Mouse (Mus musculus) kidney, postnatal 0 days (tissue): ENCODE measurements around the gene Fzr1. TPM values are rescaled to one million over a fixed set of nuclear protein-coding genes. Genes with fewer than 3 reads are reported as not detected.

Experiments
- ATAC-seq: fragments of 200-750 bp; cut with Nextera tagmentation; replicated peaks from 2 replicates; pipeline ENCODE4 v1.8.0; 2017; ENCODE audit warnings: low read depth, moderate number of reproducible peaks, moderate TSS enrichment, moderate library complexity; ENCODE audit not compliant: low FRiP score
- DNase-seq: peaks from one replicate; pipeline ENCODE4 v3.0.0-alpha.2; 2016; ENCODE audit warnings: low spot score
- H3K27ac ChIP-seq: fragments of 300-500 bp; sonication (generic); 2 replicates; pipeline ENCODE4 v1.5.1; 2014; ENCODE audit warnings: mild to moderate bottlenecking
- H3K27me3 ChIP-seq: fragments of 300-500 bp; sonication (generic); 2 replicates; pipeline ENCODE4 v1.6.1; 2014; ENCODE audit warnings: low read length, mixed read lengths; ENCODE audit not compliant: insufficient read depth
- H3K36me3 ChIP-seq: fragments of 300-500 bp; sonication (generic); 2 replicates; pipeline ENCODE4 v1.6.1; 2014; ENCODE audit warnings: low read length, mixed read lengths; ENCODE audit not compliant: insufficient read depth
- H3K4me1 ChIP-seq: fragments of 300-500 bp; sonication (generic); replicated peaks from 2 replicates; pipeline ENCODE4 v1.6.1; 2014; ENCODE audit warnings: antibody characterized with exemption, low read length, mixed read lengths; ENCODE audit not compliant: insufficient read depth
- H3K4me2 ChIP-seq: fragments of 300-500 bp; sonication (generic); 2 replicates; pipeline ENCODE4 v1.6.1; 2014; ENCODE audit warnings: mild to moderate bottlenecking, low read length, moderate library complexity, mixed read lengths
- H3K4me3 ChIP-seq: fragments of 300-500 bp; sonication (generic); replicated peaks from 2 replicates; pipeline ENCODE4 v1.5.1; 2014; ENCODE audit warnings: low read depth, low read length
- H3K9ac ChIP-seq: fragments of 300-500 bp; sonication (generic); 2 replicates; pipeline ENCODE4 v1.6.1; 2014; ENCODE audit warnings: low read depth, low read length
- H3K9me3 ChIP-seq: fragments of 300-500 bp; sonication (generic); replicated peaks from 2 replicates; pipeline ENCODE4 v1.6.1; 2016; ENCODE audit warnings: low read length, inconsistent platforms, mixed read lengths
- CTCF ChIP-seq: IDR thresholded peaks from 2 replicates; pipeline ENCODE4 v1.5.1; 2016; ENCODE audit warnings: antibody characterized with exemption, low read depth, mild to moderate bottlenecking, moderate library complexity
- WGBS: fragments of 180-500 bp; shearing (Covaris S2); extraction: QIAGEN DNeasy Blood & Tissue Kit; methylation state at CpG from one replicate; pipeline ENCODE4 v1.1.7; 2014; 5-methylcytosine and 5-hydroxymethylcytosine counted together
- polyA plus RNA-seq: library from polyadenylated mRNA; unstranded; fragments of >200 nt; fragmentation: Nextera tagmentation; extraction: Ambion mirVana; gene quantifications from 2 replicates; pipeline ENCODE4 v1.2.1, GENCODE M21; 2015

Fzr1 gene
- polyA plus RNA-seq, 1 experiment from 2014 or later, result 70.6 TPM

GRCm38 (mm10) chr10:81412586-81413309 is 34.4 kb upstream of the Fzr1 start:
- no peak for TF ChIP-seq CTCF
- Histone ChIP-seq H3K4me1 (peaks cover 71% of the 10 kb centered on the region), H3K27me3 (no peaks in the 10 kb centered on the region), H3K36me3 (peaks cover 4% of the 10 kb centered on the region; the same call in 1 of the 2 replicates), H3K4me2 (no peak overlapping the region), H3K9me3 (no peaks in the 10 kb centered on the region), H3K4me3 (no peak overlapping the region), H3K9ac (peak overlapping the region; percentile 18), H3K27ac (peak overlapping the region; percentile 75)
- DNase-seq, result no peak
- no peak for ATAC-seq
- 80% methylated on average over 16 of the region's 16 CpGs for WGBS

- Histone ChIP-seq H3K4me2 (no peak overlapping the region), H3K9ac (peak overlapping the region; percentile 18), H3K36me3 (peaks cover 9% of the 10 kb centered on the region), H3K27me3 (no peaks in the 10 kb centered on the region), H3K4me3 (no peak overlapping the region), H3K27ac (peak overlapping the region; percentile 75), H3K4me1 (peaks cover 62% of the 10 kb centered on the region), H3K9me3 (no peaks in the 10 kb centered on the region)
- DNase-seq (peak; percentile 61), ATAC-seq (no peak; the same call in 1 of the 2 replicates)
- no peak for TF ChIP-seq CTCF
- WGBS, result 47% methylated on average over 18 of the region's 18 CpGs
Observed at GRCm38 (mm10) chr10:81411471-81412400, 33.4 kb upstream of the Fzr1 start.

- TF ChIP-seq CTCF, result no peak
- ATAC-seq, result no peak
- H3K4me3 ChIP-seq, result no peak overlapping the region
- H3K9ac ChIP-seq, result no peak overlapping the region
- H3K27ac ChIP-seq, result peak overlapping the region; percentile 75
- H3K4me2 ChIP-seq, result no peak overlapping the region
- peak; percentile 56 for DNase-seq
- 49% methylated on average over 9 of the region's 9 CpGs for WGBS
- peaks cover 59% of the 10 kb centered on the region for H3K4me1 ChIP-seq
- no peaks in the 10 kb centered on the region for H3K27me3 ChIP-seq
- no peaks in the 10 kb centered on the region for H3K9me3 ChIP-seq
- H3K36me3 ChIP-seq, result peaks cover 16% of the 10 kb centered on the region
Observed at GRCm38 (mm10) chr10:81410981-81411380, 32.7 kb upstream of the Fzr1 start.

- Histone ChIP-seq H3K36me3 (peaks cover 22% of the 10 kb centered on the region), H3K9me3 (no peaks in the 10 kb centered on the region), H3K9ac (no peak overlapping the region), H3K4me1 (peaks cover 59% of the 10 kb centered on the region), H3K4me2 (no peak overlapping the region), H3K27me3 (no peaks in the 10 kb centered on the region), H3K4me3 (no peak overlapping the region), H3K27ac (peak overlapping the region; percentile 75)
- 51% methylated on average over 4 of the region's 4 CpGs for WGBS
- no peak for DNase-seq
- ATAC-seq, result no peak
- no peak for TF ChIP-seq CTCF
Observed at GRCm38 (mm10) chr10:81410350-81410749, 32.0 kb upstream of the Fzr1 start.

- ATAC-seq (no peak), DNase-seq (no peak)
- Histone ChIP-seq H3K4me1 (peaks cover 49% of the 10 kb centered on the region), H3K4me2 (peak overlapping the region; percentile 7; the same call in 1 of the 2 replicates), H3K27ac (peak overlapping the region; percentile 69), H3K36me3 (peaks cover 27% of the 10 kb centered on the region), H3K9ac (no peak overlapping the region), H3K9me3 (no peaks in the 10 kb centered on the region), H3K4me3 (no peak overlapping the region), H3K27me3 (no peaks in the 10 kb centered on the region)
- no peak for TF ChIP-seq CTCF
- 26% methylated on average over 8 of the region's 8 CpGs for WGBS
Observed at GRCm38 (mm10) chr10:81409330-81409729, 31.0 kb upstream of the Fzr1 start.

GRCm38 (mm10) chr10:81408871-81409291 is 30.6 kb upstream of the Fzr1 start:
- H3K4me3 ChIP-seq, result no peak overlapping the region
- no peak overlapping the region for H3K4me2 ChIP-seq
- peak; percentile 82 for DNase-seq
- H3K27me3 ChIP-seq, result no peaks in the 10 kb centered on the region
- peaks cover 45% of the 10 kb centered on the region for H3K4me1 ChIP-seq
- no peaks in the 10 kb centered on the region for H3K9me3 ChIP-seq
- H3K36me3 ChIP-seq, result peaks cover 27% of the 10 kb centered on the region
- H3K9ac ChIP-seq, result no peak overlapping the region
- WGBS, result 15% methylated on average over 9 of the region's 9 CpGs
- TF ChIP-seq CTCF, result peak; percentile 88
- H3K27ac ChIP-seq, result peak overlapping the region; percentile 69
- ATAC-seq, result peak; percentile 59
